Mouse (Mus musculus): Measurements from ENCODE around the gene Pglyrp1.
A peak's percentile ranks its signal among the peaks of the same experiment; 100 is the strongest.
"Not testable (repeated sequence)": the region's sequence is repeated elsewhere in the genome, so short reads cannot be mapped to it uniquely, and the experiment has no call there.

Pglyrp1 gene

DNA sequence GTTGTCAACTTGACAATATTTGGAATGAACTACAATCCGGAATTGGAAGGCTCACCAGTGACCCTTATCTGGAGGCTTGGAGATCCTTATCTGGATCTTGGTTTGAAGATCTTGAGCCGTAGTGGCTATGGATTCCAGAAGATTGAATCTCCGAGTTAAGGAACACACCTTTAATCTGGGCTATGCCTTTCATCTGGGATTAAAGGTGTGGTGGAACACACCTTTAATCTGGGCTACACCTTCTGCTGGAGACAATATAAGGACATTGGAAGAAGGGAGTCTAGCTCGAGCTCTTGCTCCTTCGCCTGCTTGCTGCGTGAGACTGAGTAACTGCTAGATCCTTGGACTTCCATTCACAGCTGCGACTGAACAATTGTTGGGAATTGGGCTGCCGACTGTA lies at the start of gene Pglyrp1:
Gene Pglyrp1 (plus strand): TSS at position 301 of the 400 bp plus-strand sequence.
- not testable (repeated sequence) for DNase-seq

DNA sequence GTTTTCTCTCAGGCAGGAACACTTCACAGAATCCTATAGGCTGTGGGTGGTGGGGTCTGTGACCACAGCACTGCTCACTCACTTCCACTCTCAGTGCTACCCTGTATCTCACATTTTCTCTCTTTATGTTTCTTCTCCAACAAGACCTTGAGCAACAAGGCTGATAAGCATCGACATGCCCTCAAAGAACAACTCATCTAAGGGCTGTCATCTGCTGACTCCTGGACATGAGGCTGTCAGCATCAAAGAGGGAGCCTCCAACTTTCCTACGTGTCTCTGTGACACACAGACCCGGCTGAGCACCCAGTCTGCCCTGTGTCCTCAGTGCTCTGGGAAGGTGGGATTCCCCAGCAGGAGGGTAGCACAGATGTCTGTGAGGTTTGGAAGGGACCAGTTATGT lies 49.6 kb upstream of the Pglyrp1 start, which contains the start of gene Psg17:
Gene Psg17 (minus strand): TSS at position 101 of the 400 bp plus-strand sequence.
- DNase-seq, result no peak

DNA sequence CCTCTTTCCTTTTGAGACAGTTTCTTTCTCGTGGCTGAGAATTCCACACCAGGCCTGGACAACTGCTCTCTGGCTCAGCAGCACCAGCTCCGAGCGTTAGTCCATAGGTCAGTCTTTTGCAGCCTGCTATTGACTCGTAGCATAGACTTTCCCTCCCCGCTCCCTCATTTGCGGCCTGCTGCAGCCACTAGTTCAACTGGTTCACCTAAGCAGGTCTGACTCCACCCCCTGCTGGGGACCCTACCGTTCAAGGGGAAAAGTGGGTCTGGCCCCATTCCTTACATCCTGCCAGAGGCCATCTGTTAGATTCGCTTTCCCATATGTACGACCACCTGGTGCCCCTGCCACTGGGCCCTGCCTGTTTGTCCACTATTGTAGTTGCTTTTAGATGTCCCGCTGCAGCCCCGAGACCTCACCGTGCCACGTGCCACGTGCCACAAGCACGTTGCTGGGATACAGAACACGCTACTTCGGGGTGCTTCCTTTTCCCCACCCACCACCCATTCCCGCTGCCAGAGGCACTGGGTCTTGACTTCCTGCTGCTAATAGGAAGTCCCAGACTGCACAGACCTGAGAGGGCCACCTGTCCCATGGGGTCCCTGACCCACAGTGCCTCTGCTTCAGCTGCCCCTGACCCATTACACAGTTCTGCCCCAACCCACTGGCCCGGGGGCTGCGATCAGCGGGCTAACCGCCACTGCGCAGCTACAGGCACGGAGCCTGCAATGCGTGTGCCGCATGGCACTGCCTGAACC lies 43.2 kb upstream of the Pglyrp1 start:
- DNase-seq, result no peak

DNA sequence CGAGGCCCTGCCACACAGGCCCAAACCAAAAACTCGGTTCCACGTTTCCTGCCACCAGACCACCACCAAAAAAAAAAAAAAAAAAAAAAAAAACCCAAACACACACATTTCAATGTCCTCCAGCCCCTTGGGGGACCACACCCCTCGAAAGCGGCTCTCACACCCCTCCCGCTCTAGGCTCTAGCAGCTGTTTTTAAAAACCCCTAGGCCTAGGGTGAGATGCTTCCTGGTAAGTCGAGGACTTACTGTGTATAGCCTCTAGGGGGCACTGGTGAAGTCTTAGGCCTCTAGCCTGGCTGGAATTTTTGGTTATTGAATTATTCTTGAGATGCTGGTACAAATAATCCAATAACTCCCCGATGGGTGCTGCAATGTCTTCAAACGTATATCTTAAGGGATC lies 42.5 kb upstream of the Pglyrp1 start:
- no peak for DNase-seq

DNA sequence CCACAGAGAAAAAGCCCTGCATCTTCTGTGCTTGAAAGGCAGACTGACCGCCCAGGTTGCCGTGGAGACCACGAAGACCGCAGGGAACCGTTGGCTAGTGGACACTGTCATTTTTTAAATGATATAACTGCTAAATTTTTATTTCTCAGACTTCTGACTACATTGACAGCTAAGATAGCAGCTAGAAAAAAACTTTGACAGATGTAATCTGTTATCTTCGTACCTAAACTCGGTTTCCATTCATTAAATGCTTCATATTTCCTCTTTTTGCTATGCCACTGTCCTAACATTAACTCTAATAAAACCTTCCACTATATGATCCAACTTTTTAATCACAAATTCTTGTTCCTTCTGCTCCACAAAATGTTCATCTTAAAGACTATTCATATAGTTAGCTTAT lies 41.6 kb upstream of the Pglyrp1 start:
- no peak for DNase-seq

GRCm38 (mm10) chr7:18832298-18832697 lies 38.8 kb upstream of the Pglyrp1 start:
- DNase-seq, result no peak

GRCm38 (mm10) chr7:18839865-18840264 lies 31.3 kb upstream of the Pglyrp1 start, which contains the start of gene Mill2:
Gene Mill2, plus strand, starts transcription at chr7:18839966.
- DNase-seq, result no peak

- peak; percentile 9 to 28 for DNase-seq
Observed at GRCm38 (mm10) chr7:18840386-18841173, 30.6 kb upstream of the Pglyrp1 start.

- no peak for DNase-seq
Observed at GRCm38 (mm10) chr7:18841174-18841567, 30.0 kb upstream of the Pglyrp1 start.

DNA sequence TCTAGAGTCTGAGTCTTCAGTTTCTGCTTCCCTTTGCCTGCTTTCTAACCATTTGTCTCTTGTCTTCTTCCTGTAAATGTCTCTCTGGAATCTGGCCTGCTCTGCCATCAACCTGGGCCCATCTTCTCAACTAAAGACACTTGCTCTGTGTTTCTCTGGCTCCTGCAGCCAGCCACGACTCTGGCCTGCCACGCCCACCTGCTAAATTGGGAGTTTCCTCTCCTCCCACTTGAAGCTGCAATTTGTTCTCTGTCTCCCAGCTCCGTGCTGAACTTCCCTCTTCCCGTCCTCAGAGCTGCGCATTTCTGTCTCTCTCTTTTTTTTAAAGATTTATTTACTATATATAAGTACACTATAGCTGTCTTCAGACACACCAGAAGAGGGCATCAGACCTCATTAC lies 26.3 kb upstream of the Pglyrp1 start:
- DNase-seq, result no peak

DNA sequence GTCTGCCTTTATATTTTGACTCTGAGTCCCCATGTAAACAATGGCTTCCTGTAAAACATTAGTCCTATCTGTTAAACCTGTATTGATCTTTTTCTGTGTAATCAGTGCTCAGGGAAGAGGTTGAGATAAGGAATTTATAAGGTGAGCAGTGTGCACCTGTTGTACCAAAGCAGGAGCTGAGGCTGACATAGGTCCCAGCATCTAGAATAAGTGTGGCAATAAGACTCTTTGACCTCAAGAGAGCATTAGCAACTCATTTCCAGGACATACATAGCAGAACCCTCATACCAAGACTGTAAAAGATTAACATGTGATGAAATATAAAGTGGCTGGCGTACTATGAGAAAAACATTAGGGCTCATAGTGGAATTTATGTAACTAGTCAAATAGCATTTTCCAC lies 22.7 kb upstream of the Pglyrp1 start:
- no peak for DNase-seq

DNA sequence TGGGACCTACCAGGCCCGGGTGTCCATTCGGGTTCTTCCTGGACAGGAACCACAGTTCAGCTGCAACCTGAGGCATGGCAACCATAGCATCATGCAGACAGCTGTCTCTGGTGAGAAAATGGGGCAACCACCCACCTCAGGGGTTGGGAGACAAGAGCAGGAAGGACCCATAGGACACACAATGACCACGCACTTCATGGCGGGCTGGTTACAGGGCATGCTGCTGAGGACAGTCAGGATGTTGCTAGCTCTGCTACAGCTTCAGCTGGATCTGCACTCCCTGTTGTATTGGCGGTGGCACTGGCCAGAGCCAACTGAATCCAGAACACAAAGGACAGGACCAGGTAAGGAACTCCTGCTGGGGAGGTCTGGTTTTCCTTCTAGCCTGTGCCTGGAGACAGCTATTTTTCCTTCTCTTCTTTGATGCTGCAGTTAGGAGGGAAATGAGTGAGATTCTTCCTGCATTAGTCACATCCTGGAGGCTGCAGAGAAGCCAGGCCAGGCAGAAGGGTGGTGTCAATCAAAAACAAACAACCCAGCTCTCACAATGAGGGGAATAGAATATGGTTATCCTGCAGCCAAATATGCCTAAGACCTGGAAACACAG lies 12.7 kb upstream of the Pglyrp1 start:
- DNase-seq, result no peak

DNA sequence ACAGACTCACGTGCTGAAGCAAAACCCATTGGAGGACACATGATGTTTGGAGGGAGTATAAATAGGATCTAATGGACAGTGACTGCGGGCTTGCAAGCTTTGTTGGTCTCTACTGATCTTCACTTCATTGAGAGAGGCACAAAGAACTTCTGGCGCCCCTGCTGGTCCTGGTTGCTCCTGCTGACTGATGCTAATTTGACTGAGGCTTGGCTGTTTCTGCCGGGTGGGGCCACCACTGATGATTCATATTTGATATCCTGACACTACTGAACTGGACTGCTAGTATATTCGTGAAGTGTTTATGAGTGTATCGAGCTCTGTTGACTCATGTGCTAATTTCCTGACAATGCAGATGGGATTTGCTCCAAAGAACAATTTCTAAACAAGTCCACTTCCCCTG lies 8.3 kb upstream of the Pglyrp1 start:
- DNase-seq, result no peak

DNA sequence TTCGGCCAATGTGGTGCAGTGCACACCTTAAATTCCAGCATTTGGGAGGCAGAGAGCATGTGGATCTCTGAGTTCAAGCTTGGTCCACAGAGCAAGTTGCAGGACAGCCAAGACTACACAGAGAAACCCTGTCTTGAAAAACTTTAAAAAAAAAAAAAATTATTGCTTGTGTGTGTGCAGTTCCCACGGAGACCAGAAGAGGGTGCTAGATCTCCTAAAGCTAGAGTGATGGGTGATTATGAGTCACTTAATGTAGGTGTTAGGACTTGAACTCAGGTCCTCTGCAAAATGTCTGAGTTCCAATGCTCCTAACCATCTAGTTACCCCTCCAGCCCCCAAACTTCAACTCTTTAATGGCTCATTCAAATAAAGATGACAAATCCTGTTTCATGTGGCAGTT lies 2.6 kb upstream of the Pglyrp1 start:
- no peak for DNase-seq

DNA sequence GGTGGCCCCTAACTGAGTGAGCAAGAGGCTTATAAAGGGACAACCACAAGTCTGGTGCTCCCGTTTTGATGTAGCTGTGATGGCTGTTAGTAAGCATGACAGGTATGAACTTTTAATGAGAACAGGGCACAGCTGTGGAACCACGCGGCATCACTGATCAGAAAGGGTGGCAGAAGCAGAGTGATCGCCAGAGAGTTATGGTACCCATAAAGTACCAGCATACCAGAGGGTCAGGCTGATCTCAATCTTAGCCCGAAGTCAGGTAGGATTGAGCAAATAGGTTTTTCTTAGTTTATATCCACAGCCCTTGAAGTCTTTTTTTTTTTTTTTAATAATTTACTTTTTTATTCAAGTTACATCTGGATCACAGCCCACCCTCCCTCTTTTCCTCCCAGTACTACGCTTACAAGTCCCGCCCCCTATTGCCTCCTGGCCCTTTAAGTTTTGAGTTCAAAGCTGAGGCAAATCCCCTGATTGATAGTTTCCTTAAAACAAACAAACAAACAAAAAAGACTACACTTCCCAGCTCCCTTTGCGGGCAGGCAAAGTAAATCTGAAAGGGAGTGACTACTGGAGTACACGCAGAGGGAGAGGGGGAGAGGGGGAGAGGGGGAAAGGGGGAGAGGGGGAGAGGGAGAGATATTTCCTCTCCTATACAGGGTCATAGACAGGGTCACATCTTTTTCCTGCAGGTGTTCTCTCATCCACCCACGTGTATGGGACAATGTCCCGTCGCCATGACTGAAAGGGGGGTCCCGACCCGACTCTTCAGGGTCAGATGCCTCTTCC lies 1.1 kb downstream of the Pglyrp1 start:
- no peak for DNase-seq

- DNase-seq, result no peak
Observed at GRCm38 (mm10) chr7:18872816-18873215, 1.7 kb downstream of the Pglyrp1 start.

GRCm38 (mm10) chr7:18873253-18873652 lies 2.1 kb downstream of the Pglyrp1 start:
- DNase-seq, result peak; percentile 64 to 71

- DNase-seq, result no peak
Observed at GRCm38 (mm10) chr7:18875372-18875771, 4.2 kb downstream of the Pglyrp1 start.

DNA sequence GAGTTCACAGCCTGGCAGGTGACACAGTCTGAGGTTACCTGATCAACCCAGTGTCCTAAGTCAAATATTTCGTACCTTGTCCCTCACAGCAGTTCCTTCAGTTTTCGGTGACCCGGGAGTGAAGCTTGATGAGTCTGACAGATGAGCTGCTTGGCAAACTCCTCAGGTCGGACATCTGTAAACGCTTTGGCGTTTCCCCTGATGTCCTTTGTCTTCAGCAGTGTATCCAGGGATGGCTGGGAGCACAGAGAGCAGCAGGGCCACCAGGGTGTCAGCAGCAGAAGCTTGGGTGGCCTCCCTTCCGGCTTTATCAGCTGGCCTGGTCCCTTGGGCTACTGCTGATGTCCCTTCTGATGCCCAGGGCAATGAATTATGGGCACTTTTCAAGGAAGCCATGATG lies 7.6 kb downstream of the Pglyrp1 start:
- no peak for DNase-seq

DNA sequence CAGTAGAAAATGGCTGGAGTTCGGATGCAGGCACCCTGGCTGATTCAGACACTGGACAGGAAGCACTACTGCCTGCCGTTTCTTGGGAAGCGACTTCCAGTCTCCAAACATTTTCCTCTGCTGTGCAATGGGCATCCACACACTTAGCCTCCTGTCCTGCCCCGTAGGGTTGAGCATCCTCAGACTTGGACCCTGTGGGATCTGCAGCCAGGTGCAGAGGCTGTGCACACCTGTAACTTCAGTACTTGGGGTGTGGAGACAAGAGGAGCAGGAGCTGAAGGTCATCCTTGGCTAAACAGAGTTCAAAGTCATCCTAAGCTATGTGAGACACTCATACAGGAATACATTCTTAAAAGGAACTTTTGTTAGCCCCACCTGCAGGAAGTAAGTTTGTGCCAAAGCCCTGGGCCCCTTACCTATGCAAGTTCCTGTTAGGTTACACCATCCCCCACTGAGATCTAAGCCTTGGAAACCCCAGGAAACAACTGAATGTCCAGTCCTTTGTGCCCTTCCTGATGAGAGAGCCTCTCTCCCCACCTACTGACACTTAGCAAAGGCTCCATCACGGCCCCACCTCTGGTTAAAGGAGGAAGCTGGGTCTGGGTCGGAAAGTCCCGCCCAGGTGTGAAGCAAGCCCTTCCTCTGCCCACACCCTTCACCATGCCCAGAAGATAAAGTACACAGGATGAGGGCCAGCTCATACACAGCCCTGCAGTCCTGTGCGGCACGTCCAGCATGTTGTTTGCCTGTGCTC lies 13.0 kb downstream of the Pglyrp1 start:
- DNase-seq, result no peak

DNA sequence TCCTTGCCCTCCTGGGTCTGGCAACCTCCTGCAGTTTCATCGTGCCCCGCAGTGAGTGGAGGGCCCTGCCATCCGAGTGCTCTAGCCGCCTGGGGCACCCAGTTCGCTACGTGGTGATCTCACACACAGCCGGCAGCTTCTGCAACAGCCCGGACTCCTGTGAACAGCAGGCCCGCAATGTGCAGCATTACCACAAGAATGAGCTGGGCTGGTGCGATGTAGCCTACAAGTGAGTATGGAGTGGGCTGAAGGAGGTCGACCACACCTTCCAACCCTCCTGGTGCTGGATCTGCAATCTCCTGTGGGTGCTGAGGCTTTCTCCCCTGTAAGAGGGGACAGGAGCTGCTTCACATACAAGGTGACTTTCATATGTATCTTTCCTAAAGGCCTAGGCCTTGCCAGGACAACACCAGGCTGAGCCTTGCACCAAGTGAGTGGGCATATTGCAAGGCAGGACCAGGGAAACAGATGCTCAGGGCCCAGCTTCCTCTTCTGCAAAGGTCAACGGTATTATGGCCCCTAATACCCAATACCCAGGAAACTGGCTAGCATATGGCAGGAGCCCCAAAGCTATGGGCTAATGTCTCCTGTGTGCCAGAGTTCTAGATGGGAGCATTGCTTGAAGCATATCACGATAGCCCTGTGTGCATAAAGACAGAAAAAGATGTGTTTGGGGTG lies 13.8 kb downstream of the Pglyrp1 start:
- DNase-seq, result no peak

Measured in thymus, postnatal 36 days (tissue).